Mouse (Mus musculus) neural tube, embryonic 14.5 days (tissue): ENCODE measurements at regions not wholly inside any gene's neighbourhood (a gene's known extent, or its start where the extent isn't known, plus 50 kb on each side); places are given as distances from the start of the nearest gene placed in this dataset.
"Not testable (repeated sequence)": the region's sequence is repeated elsewhere in the genome, so short reads cannot be mapped to it uniquely, and the experiment has no call there.

Source experiments
- ATAC-seq: fragments of 200-750 bp; cut with Nextera tagmentation; 2 replicates; pipeline ENCODE4 v1.8.0; 2017; ENCODE audit warnings: low read depth, mild to moderate bottlenecking, moderate TSS enrichment, moderate library complexity
- H3K27ac ChIP-seq: fragments of 300-500 bp; sonication (generic); 2 replicates; pipeline ENCODE4 v1.5.1; 2014; ENCODE audit warnings: low read depth, mild to moderate bottlenecking, control low read depth, low read length, moderate library complexity, mixed read lengths
- H3K27me3 ChIP-seq: fragments of 300-500 bp; sonication (generic); 2 replicates; pipeline ENCODE4 v1.6.1; 2014; ENCODE audit warnings: low read length; ENCODE audit not compliant: control insufficient read depth, insufficient read depth
- H3K36me3 ChIP-seq: fragments of 300-500 bp; sonication (generic); 2 replicates; pipeline ENCODE4 v1.6.1; 2014; ENCODE audit warnings: low read length, mixed read lengths; ENCODE audit not compliant: control insufficient read depth, insufficient read depth
- H3K4me1 ChIP-seq: fragments of 300-500 bp; sonication (generic); 2 replicates; pipeline ENCODE4 v1.6.1; 2014; ENCODE audit warnings: low read length; ENCODE audit not compliant: control insufficient read depth, insufficient read depth
- H3K4me2 ChIP-seq: fragments of 300-500 bp; sonication (generic); 2 replicates; pipeline ENCODE4 v1.6.1; 2014; ENCODE audit warnings: mild to moderate bottlenecking, low read depth, low read length, control low read depth
- H3K4me3 ChIP-seq: fragments of 300-500 bp; sonication (generic); 2 replicates; pipeline ENCODE4 v1.5.1; 2014; ENCODE audit warnings: low read depth, low read length, control low read depth, mixed read lengths
- H3K9ac ChIP-seq: fragments of 300-500 bp; sonication (generic); replicated peaks from 2 replicates; pipeline ENCODE4 v1.6.1; 2014; ENCODE audit warnings: low read depth, mild to moderate bottlenecking, control low read depth, low read length, mixed read lengths
- H3K9me3 ChIP-seq: fragments of 300-500 bp; sonication (generic); 2 replicates; pipeline ENCODE4 v1.6.1; 2016; ENCODE audit warnings: low read length; ENCODE audit not compliant: control insufficient read depth
- WGBS: fragments of 180-500 bp; shearing (Covaris S2); extraction: QIAGEN DNeasy Blood & Tissue Kit; methylation state at CpG from one replicate; pipeline ENCODE4 v1.1.7; 2014; 5-methylcytosine and 5-hydroxymethylcytosine counted together

DNA sequence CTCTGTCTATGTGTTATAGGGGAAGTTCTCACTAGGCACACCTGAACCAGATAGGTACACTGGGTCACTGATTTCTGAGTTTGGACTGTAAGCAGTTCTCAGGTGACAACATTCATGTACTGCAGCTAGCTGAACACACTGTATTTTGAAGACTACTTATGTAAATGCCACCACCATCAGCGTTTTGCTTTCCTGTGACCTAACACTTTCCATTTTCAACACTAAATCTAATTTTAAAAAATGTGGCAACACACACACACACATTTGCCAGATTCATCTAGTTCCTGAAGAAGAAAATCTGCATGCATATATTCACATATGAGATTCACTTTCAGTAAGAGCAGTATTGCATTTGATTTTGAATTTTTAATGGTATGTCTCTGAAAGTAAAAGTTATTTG is 96.0 kb upstream of the Gnai1 start:
- Histone ChIP-seq H3K36me3 (no peaks in the 10 kb centered on the region), H3K4me3 (no peak overlapping the region), H3K9ac (no peak overlapping the region), H3K4me1 (no peaks in the 10 kb centered on the region), H3K4me2 (no peak overlapping the region), H3K27me3 (no peaks in the 10 kb centered on the region), H3K27ac (no peak overlapping the region), H3K9me3 (no peaks in the 10 kb centered on the region)
- WGBS = 87% methylated on average over 1 of the region's 1 CpGs
- no peak for ATAC-seq

DNA sequence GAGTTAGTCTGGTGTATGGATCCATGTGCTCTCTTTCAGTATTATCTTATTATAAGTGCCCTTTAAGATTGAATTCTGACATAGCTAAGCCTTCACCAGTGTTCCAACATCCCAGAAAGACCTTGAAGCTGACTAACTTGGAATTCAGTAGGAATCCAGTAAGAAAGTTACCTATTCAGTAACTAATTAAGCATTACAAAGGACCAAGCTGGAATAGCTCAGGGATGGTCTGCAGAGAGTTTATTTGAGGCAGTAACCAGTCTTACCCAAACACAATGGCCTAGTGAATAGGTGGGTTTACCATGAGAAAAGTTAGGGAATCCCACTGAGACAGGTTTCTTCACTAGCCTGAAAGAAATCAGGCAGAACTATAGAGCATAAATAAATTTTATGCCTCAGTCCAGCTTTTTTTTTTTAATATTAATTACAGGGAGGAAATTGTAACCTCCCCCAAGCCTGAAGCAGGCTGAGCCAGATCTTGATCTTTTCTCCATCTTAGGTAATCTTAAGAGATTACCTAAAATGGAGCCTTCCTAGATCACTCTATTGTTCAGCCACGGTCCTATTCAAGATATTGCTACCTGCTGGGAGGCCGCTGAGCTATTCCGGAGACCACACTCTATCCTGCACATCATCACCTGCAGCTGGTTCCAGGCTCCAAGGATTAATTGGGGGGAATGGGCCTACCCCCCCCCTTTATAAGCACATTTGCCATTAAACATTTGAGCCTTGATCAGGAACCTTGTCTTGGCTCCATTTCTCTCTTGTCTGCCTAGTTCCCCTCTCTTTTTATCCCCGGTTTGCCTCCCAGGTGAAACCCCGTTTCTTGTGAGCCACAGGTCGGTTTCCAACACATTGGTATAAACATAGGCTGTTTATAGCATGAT is 93.0 kb upstream of the Gnai1 start:
- not testable (repeated sequence) for H3K27ac ChIP-seq, H3K4me2 ChIP-seq, H3K9ac ChIP-seq, H3K36me3 ChIP-seq, H3K27me3 ChIP-seq, H3K4me1 ChIP-seq, ATAC-seq, H3K9me3 ChIP-seq, H3K4me3 ChIP-seq
- 58% methylated on average over 6 of the region's 6 CpGs for WGBS

DNA sequence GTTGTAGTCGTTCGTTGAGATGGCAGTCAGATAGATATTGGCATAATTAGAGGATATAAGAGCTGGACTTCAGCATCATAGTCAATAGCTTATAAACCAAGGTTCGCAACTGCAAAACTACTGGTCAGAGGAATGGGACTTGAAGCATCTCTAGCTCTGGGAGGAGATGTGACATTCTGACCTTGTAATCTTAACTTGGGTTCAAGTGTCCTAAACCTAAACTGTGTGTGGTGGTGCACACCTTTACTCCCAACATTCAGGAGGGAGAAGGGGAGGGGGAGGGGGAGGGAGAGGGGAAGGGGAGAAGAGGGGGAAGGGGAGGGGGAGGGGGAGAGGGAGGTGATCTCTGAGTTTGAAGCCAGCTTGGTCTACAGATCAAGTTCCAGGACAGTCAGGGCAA is 89.1 kb upstream of the Gnai1 start:
- WGBS = 88% methylated on average over 3 of the region's 3 CpGs
- H3K9ac ChIP-seq = no peak overlapping the region
- H3K27ac ChIP-seq = no peak overlapping the region
- no peaks in the 10 kb centered on the region for H3K9me3 ChIP-seq
- ATAC-seq = no peak
- no peak overlapping the region for H3K4me3 ChIP-seq
- H3K4me2 ChIP-seq = no peak overlapping the region
- no peaks in the 10 kb centered on the region for H3K27me3 ChIP-seq
- H3K36me3 ChIP-seq = no peaks in the 10 kb centered on the region
- no peaks in the 10 kb centered on the region for H3K4me1 ChIP-seq

DNA sequence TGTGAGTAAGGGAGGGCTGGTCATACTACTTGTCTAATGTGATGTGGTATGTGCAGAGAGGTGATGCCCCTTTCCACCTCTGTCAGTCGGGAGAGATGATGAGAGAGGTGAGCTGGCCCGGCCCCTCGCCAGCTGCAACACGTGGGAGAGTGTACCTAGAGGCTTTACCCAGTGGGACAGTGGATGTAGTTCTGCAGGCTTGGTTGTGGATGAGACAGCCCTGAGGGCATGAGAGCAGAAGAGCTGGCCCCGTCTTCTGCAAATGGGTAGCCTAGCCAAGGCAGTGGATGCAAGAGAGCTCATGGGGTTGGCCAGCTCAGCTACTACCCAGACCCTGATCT is 88.1 kb upstream of the Gnai1 start:
- no peak for ATAC-seq
- H3K9ac ChIP-seq = no peak overlapping the region
- H3K27ac ChIP-seq = no peak overlapping the region
- no peaks in the 10 kb centered on the region for H3K9me3 ChIP-seq
- no peaks in the 10 kb centered on the region for H3K36me3 ChIP-seq
- 94% methylated on average over 5 of the region's 5 CpGs for WGBS
- no peaks in the 10 kb centered on the region for H3K27me3 ChIP-seq
- H3K4me3 ChIP-seq = no peak overlapping the region
- no peak overlapping the region for H3K4me2 ChIP-seq
- no peaks in the 10 kb centered on the region for H3K4me1 ChIP-seq

DNA sequence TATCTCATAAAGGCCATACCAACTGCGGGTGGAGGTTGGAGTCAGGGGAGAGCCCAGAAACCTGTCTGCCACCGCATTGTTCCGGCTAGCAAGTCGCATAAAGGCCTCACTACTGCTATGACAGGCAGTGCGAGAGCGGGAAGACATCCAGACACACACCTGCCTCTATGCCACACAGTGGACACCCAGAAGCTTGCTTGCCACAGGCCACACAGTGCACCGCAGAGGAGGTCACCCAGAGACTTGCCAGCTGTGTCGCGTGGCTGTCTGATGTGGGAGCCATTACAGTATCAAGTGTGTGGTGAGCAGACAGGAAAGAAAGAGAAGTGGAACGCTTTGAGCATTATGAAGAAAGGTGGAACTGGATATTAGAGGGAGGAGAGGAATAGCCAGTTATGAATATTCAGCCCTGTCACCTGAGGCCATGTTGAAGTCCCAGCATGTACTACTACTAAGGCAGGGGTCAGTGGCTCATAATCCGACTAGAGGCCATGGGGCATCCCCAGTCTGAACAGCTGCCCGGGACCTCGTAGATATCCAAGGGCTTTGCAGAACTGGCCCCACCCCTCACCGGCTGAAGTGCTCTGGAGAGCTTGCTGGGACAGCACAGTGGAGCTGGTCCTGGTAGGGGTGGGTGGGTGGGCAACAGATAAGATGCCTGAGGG is 87.6 kb upstream of the Gnai1 start:
- H3K4me2 ChIP-seq = no peak overlapping the region
- ATAC-seq = no peak; the same call in 1 of the 2 replicates
- H3K9ac ChIP-seq = no peak overlapping the region
- no peak overlapping the region for H3K27ac ChIP-seq
- no peaks in the 10 kb centered on the region for H3K27me3 ChIP-seq
- H3K4me3 ChIP-seq = no peak overlapping the region
- 95% methylated on average over 14 of the region's 14 CpGs for WGBS
- no peaks in the 10 kb centered on the region for H3K4me1 ChIP-seq
- H3K9me3 ChIP-seq = no peaks in the 10 kb centered on the region
- H3K36me3 ChIP-seq = no peaks in the 10 kb centered on the region

DNA sequence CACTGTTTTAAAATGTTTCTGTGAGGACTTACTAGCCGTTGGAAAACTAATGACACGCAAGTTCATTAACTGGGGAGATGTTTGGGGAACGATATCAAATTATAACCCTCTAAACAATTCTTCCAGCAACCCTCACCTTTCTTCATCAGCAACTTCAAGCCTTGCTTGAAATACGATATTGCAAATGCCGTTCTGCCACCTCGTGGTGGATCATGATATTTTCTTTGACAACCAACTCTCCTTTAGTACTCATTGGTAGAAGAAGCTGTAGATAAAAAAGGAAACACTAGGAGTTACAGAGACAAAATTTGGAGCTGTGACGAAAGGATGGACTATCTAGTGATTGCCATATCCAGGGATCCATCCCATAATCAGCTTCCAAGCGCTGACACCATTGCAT is 85.8 kb upstream of the Gnai1 start:
- Histone ChIP-seq H3K4me3 (no peak overlapping the region), H3K27ac (no peak overlapping the region), H3K27me3 (no peaks in the 10 kb centered on the region), H3K9ac (no peak overlapping the region), H3K9me3 (no peaks in the 10 kb centered on the region), H3K4me1 (no peaks in the 10 kb centered on the region), H3K4me2 (no peak overlapping the region), H3K36me3 (no peaks in the 10 kb centered on the region)
- peak; percentile 82 for ATAC-seq
- 30% methylated on average over 8 of the region's 8 CpGs for WGBS

DNA sequence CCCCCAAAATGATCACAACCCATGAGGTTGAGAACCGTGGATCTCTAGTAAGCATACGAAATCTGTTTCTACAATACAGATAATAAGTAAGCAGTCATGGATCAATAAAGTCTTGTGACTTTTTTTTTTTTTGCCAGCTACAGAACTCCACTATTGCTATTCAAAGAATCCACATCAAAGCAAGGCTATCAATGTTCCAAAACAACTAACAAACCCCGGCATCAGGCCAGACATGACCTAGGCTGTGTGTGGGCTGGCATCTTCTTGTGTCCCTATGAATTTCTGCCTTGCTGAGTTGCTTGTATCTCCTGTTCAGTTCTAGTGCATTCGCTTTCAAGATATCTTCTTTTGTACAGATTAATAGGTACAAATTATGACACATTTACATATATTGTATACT is 79.8 kb upstream of the Gnai1 start:
- no peak overlapping the region for H3K9ac ChIP-seq

DNA sequence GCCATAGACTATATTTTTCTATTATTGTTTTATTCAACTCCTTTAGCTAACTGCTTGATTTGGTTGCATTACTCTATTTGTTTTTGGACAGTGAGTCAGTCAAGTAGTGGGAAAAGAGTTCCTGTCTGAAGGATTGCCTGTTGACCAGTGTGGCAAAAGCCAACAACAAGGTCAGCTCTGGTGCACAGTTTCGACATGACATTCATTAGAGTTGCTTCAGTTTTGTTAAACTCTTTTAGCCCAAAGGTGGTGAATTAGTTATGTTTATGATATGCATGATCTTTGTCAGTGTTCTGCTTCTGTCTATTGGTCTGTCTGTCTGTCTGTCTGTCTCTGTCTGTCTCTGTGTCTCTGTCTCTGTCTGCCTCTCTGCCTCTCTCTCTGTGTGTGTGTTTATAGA is 79.1 kb upstream of the Gnai1 start:
- WGBS = 88% methylated on average over 1 of the region's 1 CpGs
- H3K36me3 ChIP-seq = no peaks in the 10 kb centered on the region
- no peak overlapping the region for H3K4me2 ChIP-seq
- H3K4me1 ChIP-seq = no peaks in the 10 kb centered on the region
- no peak overlapping the region for H3K9ac ChIP-seq
- H3K27ac ChIP-seq = no peak overlapping the region
- H3K4me3 ChIP-seq = no peak overlapping the region
- no peaks in the 10 kb centered on the region for H3K27me3 ChIP-seq
- no peak for ATAC-seq
- no peaks in the 10 kb centered on the region for H3K9me3 ChIP-seq

More for the DNA sequence above, 79.8 kb upstream of the Gnai1 start:
- H3K4me3 ChIP-seq = no peak overlapping the region
- 87% methylated on average over 4 of the region's 4 CpGs for WGBS
- no peaks in the 10 kb centered on the region for H3K36me3 ChIP-seq
- H3K27ac ChIP-seq = no peak overlapping the region
- no peaks in the 10 kb centered on the region for H3K9me3 ChIP-seq
- H3K4me2 ChIP-seq = no peak overlapping the region
- H3K4me1 ChIP-seq = no peaks in the 10 kb centered on the region
- H3K27me3 ChIP-seq = no peaks in the 10 kb centered on the region
- ATAC-seq = no peak

DNA sequence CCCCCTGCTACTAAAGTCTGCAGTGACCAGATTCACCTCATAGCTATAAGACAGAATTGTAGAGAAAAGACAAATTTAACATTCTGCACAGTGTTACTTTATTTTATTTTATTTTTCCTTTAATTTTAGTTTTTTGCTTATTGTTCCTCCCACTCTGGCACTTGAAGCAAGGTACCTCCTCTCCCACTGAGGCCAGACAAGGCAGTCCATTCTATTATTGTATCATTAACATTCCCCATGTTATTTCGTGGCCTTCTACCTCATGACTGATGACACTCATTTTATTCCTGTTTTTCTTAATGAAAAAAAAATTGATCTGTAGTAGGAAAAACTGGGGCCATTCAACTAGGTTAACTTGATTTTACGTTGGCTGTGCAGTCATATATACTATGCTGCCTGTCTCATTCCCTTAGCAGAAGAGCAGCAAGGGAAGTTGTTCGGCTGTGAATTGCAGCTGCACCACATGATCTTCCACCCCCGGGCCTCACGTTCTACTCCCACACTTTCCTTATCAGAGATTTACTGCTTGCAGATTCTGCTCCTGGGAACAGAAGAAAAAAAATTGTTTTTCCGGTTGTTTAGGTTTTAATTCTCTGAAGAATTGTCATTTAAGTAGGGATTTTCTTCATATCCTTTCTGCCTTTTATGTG is 76.1 kb upstream of the Gnai1 start:
- 55% methylated on average over 6 of the region's 6 CpGs for WGBS
- no peaks in the 10 kb centered on the region for H3K9me3 ChIP-seq
- no peak overlapping the region for H3K4me3 ChIP-seq
- H3K27ac ChIP-seq = no peak overlapping the region
- ATAC-seq = no peak
- no peak overlapping the region for H3K9ac ChIP-seq
- H3K4me1 ChIP-seq = no peaks in the 10 kb centered on the region
- no peaks in the 10 kb centered on the region for H3K36me3 ChIP-seq
- no peaks in the 10 kb centered on the region for H3K27me3 ChIP-seq
- H3K4me2 ChIP-seq = no peak overlapping the region
